Mouse (Mus musculus): ENCODE measurements around the gene Opcml.

Opcml gene

DNA sequence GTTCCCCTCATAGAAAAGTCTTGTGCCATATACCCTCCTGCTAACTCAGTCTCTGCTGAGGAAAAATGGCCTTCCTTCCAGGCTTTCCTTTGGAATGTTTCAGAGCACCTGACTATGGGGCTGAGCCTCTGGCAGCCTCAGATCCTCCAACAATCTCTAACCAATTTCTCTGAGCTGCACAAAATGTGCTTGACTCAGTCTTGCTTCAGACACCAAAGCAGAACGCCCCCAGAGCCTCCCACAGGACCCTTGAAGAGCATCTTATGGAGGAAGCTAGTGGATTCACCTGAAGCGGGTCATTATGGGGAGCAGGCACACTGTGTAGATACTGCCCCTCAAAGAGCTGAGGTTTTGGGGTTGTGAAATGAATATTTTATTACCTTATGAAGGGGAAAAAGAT is 386.5 kb downstream of the Opcml start:
- no peak for DNase-seq

- no peak for DNase-seq
Measured at GRCm38 (mm10) chr9:28178123-28178887, 387.7 kb downstream of the Opcml start.

DNA sequence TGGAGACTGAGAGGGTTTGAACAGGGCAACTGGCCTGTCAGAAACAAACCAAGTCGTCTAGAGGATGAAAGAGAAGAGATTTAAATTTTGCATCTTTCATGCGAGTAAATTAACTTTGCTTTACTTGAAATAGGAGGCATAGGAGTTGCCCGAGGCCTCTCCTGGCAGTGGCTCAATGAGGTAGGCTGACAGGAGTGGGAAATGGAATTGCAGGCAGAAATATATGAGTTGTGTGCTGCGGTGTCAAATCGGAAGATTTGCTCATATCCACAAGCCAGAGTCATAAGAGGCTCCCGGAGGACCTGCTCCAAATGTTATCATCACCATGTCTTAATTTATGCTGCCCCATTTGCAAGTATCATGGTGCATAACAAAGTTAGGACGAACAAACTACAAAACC is 391.3 kb downstream of the Opcml start:
- DNase-seq: no peak

GRCm38 (mm10) chr9:28190226-28190625 is 399.7 kb downstream of the Opcml start:
- no peak for DNase-seq

DNA sequence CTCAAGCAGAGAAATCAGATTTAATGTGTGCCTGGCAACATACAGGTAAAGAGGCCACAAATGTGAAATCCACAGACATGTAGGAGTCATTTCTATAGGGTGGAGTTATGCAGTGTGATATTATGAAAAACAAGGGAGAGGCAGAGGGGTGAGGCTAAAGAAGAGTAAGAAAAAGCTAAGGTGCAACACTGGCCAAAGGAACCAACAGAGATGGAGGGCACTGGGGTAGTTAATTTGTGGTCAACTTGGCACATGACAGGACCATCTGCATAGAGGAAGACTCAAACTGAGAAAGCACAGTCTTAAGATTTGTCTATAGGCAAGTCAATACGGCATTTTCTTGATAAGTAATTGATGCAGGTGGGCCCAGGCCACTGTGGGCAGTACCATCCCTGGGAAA is 400.2 kb downstream of the Opcml start:
- DNase-seq: no peak

DNA sequence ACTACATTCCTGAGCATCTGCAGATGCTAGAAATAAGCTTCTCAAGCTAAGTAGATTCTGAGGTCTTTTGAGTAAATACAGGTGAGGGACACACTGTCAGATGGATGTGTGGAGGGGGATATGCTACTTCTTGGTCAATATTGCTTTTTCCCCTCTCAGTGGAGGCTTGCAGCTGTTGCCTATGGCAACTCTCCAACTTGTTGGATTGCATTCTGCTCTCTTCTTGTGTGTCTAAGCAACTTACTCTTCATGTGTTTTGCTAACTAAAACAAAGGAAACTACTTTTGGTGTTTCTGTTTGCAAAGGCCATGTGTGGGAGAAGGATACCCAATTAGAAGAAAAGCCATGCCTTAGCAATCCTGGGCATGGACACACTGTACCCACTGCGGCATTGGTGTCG is 406.0 kb downstream of the Opcml start:
- no peak for DNase-seq

GRCm38 (mm10) chr9:28197061-28197460 is 406.5 kb downstream of the Opcml start:
- DNase-seq: no peak

GRCm38 (mm10) chr9:28197631-28198030 is 407.1 kb downstream of the Opcml start:
- DNase-seq: peak; percentile 68 to 71

DNA sequence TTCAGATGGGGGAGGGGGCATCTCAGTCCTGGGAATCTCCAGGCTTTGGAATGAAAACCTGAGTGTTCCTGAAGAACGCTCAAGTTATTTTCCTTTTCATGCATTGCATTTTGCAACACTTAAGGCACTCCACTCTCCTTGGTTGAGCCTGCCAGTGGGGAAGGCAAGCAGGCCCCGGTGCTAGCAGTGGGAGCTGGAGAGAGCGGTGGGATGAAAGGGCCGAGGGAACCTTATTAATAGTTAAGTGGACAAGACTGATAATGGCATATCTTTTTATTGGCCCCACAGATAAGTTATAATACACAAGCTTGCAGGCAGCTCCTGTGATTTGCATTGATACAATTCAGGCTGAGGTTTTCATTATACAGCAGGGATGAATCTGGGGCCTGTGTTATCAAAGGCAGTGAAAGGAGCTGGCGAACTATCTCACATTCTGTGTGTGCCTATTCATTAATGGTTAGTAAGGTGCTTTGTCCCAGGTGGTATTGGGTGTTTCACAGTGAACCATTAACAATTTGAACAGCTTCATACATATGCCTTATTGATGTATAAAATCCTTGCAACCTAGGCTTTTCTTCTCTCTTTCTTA is 407.6 kb downstream of the Opcml start:
- DNase-seq: no peak

- DNase-seq: no peak
Measured at GRCm38 (mm10) chr9:28207441-28207840, 416.9 kb downstream of the Opcml start.

DNA sequence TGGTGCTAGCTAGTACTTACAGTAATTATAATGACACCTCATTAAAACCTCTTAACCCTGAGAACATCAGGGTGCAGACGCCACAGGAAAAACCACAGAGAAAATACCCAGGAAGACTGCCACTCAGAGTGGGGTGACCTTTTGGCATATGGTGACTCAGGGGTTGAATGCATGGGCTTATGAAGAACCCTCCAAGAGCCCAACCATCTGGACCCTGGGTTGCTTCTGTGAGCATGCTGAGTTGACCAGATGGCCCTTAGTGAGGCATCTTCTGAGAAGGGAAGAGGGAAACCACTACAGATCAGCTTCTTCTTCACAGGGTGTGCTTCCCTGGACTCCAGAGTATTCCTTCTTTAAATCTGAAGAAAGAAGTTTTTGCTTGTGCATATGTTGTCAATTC is 418.1 kb downstream of the Opcml start:
- peak; percentile 78 to 85 for DNase-seq

DNA sequence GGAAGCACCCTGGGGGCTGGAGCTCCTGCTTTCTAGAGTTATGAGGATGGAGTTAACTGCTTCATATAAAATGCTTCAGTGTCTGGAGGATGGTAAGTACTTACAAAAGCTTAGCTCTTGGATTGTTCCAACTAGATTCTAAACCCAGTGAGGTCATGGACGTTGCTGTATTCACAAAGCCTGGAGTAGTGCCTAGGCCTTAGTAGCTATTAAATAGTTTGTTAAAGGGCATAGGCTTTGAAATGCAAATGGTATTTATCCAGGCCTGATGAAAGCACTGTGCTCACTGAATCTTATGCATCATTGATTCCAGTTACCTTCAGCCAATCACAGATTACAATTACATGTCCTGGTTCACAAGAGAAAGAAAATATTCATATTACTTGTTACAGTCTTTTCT is 421.3 kb downstream of the Opcml start:
- DNase-seq: no peak

DNA sequence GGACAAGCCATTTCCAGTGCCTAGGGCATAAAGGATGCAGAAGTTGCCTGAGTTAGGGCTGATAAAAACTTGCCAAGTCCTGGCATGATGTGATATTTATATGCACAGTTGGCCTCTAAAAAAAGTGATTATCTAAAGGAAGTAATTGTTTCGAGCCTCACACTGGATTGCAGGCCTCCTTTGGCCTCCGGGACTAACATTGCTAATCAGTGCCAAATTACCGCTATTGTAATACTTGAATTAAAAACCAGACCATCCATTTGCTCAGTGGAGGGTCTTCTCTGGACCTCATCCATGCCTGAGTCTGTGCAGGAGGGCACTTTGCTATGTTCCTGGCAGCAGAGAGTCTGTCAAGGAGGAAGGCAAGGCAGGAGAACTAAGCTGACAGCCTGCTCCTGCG is 423.3 kb downstream of the Opcml start:
- no peak for DNase-seq

GRCm38 (mm10) chr9:28218026-28218646 is 427.6 kb downstream of the Opcml start:
- peak; percentile 52 to 53 for DNase-seq

- peak in 1 of 2 experiments; percentile 8 for DNase-seq
Measured at GRCm38 (mm10) chr9:28222726-28223125, 432.2 kb downstream of the Opcml start.

GRCm38 (mm10) chr9:28225824-28226569 is 435.4 kb downstream of the Opcml start:
- peak; percentile 35 to 44 for DNase-seq

- peak in 1 of 2 experiments; percentile 32 for DNase-seq
Measured at GRCm38 (mm10) chr9:28226570-28226951, 436.0 kb downstream of the Opcml start.

GRCm38 (mm10) chr9:28238450-28238849 is 447.9 kb downstream of the Opcml start:
- DNase-seq: no peak

DNA sequence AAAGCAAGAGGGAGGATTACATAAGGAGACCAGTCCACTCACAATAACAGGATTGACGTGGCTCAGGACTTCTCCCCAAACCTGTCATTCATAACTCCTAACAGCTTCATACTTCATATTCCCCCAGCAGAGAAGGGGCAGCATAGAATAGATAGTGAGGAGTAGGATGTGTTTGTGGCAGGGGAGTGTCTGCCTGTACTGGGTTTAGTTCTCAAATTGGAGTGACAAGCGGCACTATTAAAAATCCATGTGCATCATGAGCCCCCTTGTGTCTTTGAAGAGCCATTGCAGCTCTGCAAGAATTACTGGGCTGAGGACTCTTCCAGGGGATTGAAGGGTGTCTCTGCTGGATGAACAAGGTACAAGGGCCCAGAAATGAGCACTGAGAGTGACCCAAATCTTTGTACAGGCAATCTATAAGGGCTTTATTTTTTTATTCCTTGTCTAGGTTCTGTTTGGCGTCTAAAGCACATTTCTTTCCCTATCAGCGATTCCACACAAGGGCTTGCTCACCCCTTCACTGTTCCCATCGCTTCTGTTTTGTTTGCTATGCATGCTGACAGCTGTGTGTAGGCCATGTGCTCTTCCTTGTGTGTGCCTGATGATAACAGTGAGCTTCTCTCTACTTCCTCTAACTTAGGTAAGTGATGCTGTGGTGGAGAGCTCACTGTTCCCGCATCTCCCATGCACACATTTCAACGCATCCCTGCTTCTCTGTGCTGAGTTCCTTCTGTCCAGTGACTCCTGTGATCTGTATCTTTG is 457.3 kb downstream of the Opcml start:
- peak in 1 of 2 experiments; percentile 47 for DNase-seq

DNA sequence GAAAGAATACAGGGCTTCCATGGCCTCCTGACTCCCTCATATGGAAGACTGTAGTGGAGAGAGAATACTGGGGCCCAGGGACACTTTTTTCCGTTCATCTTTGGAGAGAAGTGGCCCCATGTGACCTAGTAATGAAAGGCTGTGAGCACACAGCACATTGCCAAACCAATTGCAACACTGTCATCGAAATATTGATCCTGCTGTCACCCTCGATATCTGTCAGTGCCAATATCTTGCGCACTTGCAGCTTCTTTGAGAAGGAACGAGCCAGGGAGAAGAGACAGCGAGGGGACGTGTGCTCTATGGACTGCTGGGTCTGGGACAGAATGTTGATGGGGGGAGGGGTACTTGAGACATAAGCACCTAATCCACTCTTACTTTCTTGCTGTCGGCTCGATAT is 460.8 kb downstream of the Opcml start:
- no peak for DNase-seq

- DNase-seq: no peak
Measured at GRCm38 (mm10) chr9:28255128-28255904, 464.7 kb downstream of the Opcml start.

GRCm38 (mm10) chr9:28255905-28256268 is 465.3 kb downstream of the Opcml start:
- DNase-seq: no peak
